Mouse (Mus musculus): ENCODE data around the gene Gsdma3.
"Not testable (repeated sequence)": the region's sequence is repeated elsewhere in the genome, so short reads cannot be mapped to it uniquely, and the experiment has no call there.

GRCm38 (mm10) chr11:98655076-98655475 is 28.9 kb downstream of the Gsdma3 start:
- TF ChIP-seq CTCF (IDR thresholded peaks at IDR 0.05; ENCODE audit: borderline replicate concordance, extremely low read depth, insufficient read depth, insufficient read length), result peak; percentile 52; the same call in 1 of the 2 replicates
- TF ChIP-seq POLR2A (IDR thresholded peaks at IDR 0.05; ENCODE audit: borderline replicate concordance, extremely low read depth, insufficient read depth, insufficient read length, poor library complexity, severe bottlenecking), result not testable (repeated sequence)
